Mouse (Mus musculus): Measurements from ENCODE around the gene Hdgf. TPM values are rescaled to one million over a fixed set of nuclear protein-coding genes. Genes with fewer than 3 reads are reported as not detected.

The Hdgf gene
- polyA plus RNA-seq, 1 experiment from 2014 or later, result 520 TPM

DNA sequence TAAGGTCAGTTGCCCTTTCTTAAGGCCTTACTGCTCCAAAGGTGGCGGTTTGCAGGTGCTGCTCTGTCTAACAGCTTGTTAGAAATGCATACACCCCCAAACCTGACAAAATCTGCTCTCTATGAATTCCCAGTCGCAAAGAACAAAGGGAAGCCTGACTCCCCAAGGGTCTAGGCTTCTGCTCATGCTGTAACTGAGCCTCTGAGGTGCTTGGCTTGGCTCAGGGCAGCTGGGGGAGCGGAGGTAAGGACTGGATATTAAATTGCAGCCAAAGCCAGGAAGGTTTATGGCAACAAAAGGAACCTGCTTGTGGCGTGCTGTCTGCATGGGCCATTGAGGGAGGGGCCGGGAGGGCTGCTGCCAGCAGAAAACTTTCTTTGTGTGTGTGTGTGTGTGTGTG lies 2.3 kb upstream of the Hdgf start:
- Histone ChIP-seq H3K9ac (ENCODE audit: low read depth, low read length) (0 out of 2 replicates have a peak overlapping the region, but pooled peaks have one; percentile 43), H3K4me1 (replicated peaks; ENCODE audit: control insufficient read depth, insufficient read depth, low read length) (peaks cover 35% of the 10 kb centered on the region), H3K4me3 (ENCODE audit: low read depth, low read length) (no peak overlapping the region), H3K27me3 (replicated peaks; ENCODE audit: control insufficient read depth, insufficient read depth, low read length) (no peaks in the 10 kb centered on the region), H3K36me3 (ENCODE audit: control insufficient read depth, insufficient read depth, low read length) (no peaks in the 10 kb centered on the region; the same call in 1 of the 2 replicates), H3K9me3 (ENCODE audit: control insufficient read depth, low read length) (no peaks in the 10 kb centered on the region), H3K27ac (ENCODE audit: low read depth, low read length) (peak overlapping the region; percentile 79), H3K4me2 (no peak overlapping the region; the same call in 1 of the 2 replicates)
- 60% methylated on average over 5 of the region's 5 CpGs for WGBS
- no peak for ATAC-seq (replicated peaks; ENCODE audit: low FRiP score)
- DNase-seq (ENCODE audit: low spot score), result no peak

DNA sequence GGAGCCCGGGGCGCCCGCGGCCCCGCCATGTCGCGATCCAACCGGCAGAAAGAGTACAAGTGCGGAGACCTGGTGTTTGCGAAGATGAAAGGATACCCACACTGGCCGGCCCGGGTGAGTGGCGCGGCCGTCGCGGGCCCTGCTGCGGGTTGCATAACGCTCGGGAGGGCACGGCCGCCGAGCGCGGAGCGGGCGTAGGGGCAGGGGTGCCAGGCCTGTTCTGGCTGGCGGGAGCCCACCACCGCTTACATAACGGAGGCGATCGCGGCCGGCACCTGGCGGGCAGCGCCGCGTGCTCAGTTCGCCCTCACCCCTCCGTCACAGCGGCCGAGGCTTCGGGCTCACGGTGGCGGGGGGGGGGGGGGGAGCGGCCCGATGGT lies 470 bp downstream of the Hdgf start:
- H3K27ac ChIP-seq (ENCODE audit: low read depth, low read length), result peak overlapping the region; percentile 99
- peak; percentile 64 for DNase-seq (ENCODE audit: low spot score)
- ATAC-seq (replicated peaks; ENCODE audit: low FRiP score), result no peak
- no peaks in the 10 kb centered on the region; the same call in 1 of the 2 replicates for H3K36me3 ChIP-seq (ENCODE audit: control insufficient read depth, insufficient read depth, low read length)
- peak overlapping the region; percentile 86 for H3K4me2 ChIP-seq
- H3K27me3 ChIP-seq (replicated peaks; ENCODE audit: control insufficient read depth, insufficient read depth, low read length), result no peaks in the 10 kb centered on the region
- 0% methylated on average over 40 of the region's 47 CpGs for WGBS
- peak overlapping the region; percentile 100 for H3K9ac ChIP-seq (ENCODE audit: low read depth, low read length)
- peak overlapping the region; percentile 100 for H3K4me3 ChIP-seq (ENCODE audit: low read depth, low read length)
- H3K4me1 ChIP-seq (replicated peaks; ENCODE audit: control insufficient read depth, insufficient read depth, low read length), result peaks cover 54% of the 10 kb centered on the region
- no peaks in the 10 kb centered on the region for H3K9me3 ChIP-seq (ENCODE audit: control insufficient read depth, low read length)

DNA sequence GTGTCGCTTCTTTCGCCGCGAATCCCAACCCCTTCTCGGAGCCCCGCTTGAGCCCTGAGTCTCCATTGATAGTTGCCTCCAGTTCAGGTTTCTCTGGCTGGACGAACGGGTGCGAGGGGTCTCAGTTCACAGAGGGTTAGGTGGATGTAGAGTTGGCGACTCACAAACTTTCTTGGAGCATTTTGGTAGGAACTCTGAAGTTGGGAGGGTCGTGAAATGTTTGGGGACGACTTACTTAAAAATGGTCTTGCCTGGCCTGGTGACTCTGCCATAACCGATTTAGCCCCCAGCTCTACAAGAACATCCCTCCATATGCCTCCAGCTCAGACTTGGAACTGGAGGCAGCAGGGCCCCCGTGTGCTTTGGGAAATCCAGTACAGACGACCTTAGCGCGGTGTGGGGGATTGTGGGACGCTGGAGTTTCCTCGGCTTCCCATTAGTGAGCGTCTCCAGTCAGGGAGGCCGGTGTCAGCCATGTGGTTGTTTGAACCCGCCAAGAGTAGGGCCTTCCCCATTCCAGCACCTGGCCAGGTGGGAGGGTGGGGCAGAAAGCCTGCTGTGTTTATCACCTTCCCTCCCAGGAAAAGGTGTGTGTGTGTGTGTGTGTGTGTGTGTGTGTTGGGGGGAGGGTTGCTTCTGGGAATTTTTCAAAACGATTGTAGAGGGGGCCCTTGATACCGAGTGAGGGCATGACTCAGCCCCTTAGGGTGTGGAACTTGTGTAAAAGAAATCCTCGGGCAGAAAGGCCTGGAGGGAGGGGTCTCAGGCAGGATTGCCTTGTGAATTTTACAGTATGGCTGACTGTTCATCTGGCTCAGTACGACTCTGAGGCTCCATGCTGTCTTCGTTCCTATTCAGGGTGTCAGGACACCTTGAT lies 1.1 kb downstream of the Hdgf start:
- 0 out of 2 replicates have a peak, but pooled peaks have one; percentile 8 for ATAC-seq (replicated peaks; ENCODE audit: low FRiP score)
- peak overlapping the region; percentile 86 for H3K4me2 ChIP-seq
- H3K9me3 ChIP-seq (ENCODE audit: control insufficient read depth, low read length), result no peaks in the 10 kb centered on the region
- no peaks in the 10 kb centered on the region; the same call in 1 of the 2 replicates for H3K36me3 ChIP-seq (ENCODE audit: control insufficient read depth, insufficient read depth, low read length)
- H3K27ac ChIP-seq (ENCODE audit: low read depth, low read length), result peak overlapping the region; percentile 99
- DNase-seq (ENCODE audit: low spot score), result peak; percentile 64
- peak overlapping the region; percentile 100 for H3K9ac ChIP-seq (ENCODE audit: low read depth, low read length)
- under 1% methylated on average over 25 of the region's 27 CpGs for WGBS
- H3K4me1 ChIP-seq (replicated peaks; ENCODE audit: control insufficient read depth, insufficient read depth, low read length), result peaks cover 54% of the 10 kb centered on the region
- no peaks in the 10 kb centered on the region for H3K27me3 ChIP-seq (replicated peaks; ENCODE audit: control insufficient read depth, insufficient read depth, low read length)
- H3K4me3 ChIP-seq (ENCODE audit: low read depth, low read length), result peak overlapping the region; percentile 100

- 3% methylated on average over 1 of the region's 1 CpGs for WGBS
- H3K4me3 ChIP-seq (ENCODE audit: low read depth, low read length), result peak overlapping the region; percentile 100
- peak overlapping the region; percentile 86 for H3K4me2 ChIP-seq
- peaks cover 58% of the 10 kb centered on the region for H3K4me1 ChIP-seq (replicated peaks; ENCODE audit: control insufficient read depth, insufficient read depth, low read length)
- no peak for DNase-seq (ENCODE audit: low spot score)
- peak overlapping the region; percentile 99 for H3K27ac ChIP-seq (ENCODE audit: low read depth, low read length)
- H3K27me3 ChIP-seq (replicated peaks; ENCODE audit: control insufficient read depth, insufficient read depth, low read length), result no peaks in the 10 kb centered on the region
- peak overlapping the region; percentile 100 for H3K9ac ChIP-seq (ENCODE audit: low read depth, low read length)
- ATAC-seq (replicated peaks; ENCODE audit: low FRiP score), result no peak
- H3K9me3 ChIP-seq (ENCODE audit: control insufficient read depth, low read length), result no peaks in the 10 kb centered on the region
- peaks cover under 1% of the 10 kb centered on the region; the same call in 1 of the 2 replicates for H3K36me3 ChIP-seq (ENCODE audit: control insufficient read depth, insufficient read depth, low read length)
These were observed 1.8 kb downstream of the Hdgf start for GRCm38 (mm10) chr3:87907906-87908305.

- peak overlapping the region; percentile 100 for H3K9ac ChIP-seq (ENCODE audit: low read depth, low read length)
- H3K36me3 ChIP-seq (ENCODE audit: control insufficient read depth, insufficient read depth, low read length), result peaks cover 10% of the 10 kb centered on the region
- DNase-seq (ENCODE audit: low spot score) (no peak), ATAC-seq (replicated peaks; ENCODE audit: low FRiP score) (no peak)
- 44% methylated on average over 2 of the region's 2 CpGs for WGBS
- H3K4me2 ChIP-seq, result peak overlapping the region; percentile 86
- no peaks in the 10 kb centered on the region for H3K27me3 ChIP-seq (replicated peaks; ENCODE audit: control insufficient read depth, insufficient read depth, low read length)
- no peaks in the 10 kb centered on the region for H3K9me3 ChIP-seq (ENCODE audit: control insufficient read depth, low read length)
- H3K27ac ChIP-seq (ENCODE audit: low read depth, low read length), result peak overlapping the region; percentile 99
- peaks cover 56% of the 10 kb centered on the region for H3K4me1 ChIP-seq (replicated peaks; ENCODE audit: control insufficient read depth, insufficient read depth, low read length)
- peak overlapping the region; percentile 100 for H3K4me3 ChIP-seq (ENCODE audit: low read depth, low read length)
These were observed 3.3 kb downstream of the Hdgf start for GRCm38 (mm10) chr3:87909381-87909780.

DNA sequence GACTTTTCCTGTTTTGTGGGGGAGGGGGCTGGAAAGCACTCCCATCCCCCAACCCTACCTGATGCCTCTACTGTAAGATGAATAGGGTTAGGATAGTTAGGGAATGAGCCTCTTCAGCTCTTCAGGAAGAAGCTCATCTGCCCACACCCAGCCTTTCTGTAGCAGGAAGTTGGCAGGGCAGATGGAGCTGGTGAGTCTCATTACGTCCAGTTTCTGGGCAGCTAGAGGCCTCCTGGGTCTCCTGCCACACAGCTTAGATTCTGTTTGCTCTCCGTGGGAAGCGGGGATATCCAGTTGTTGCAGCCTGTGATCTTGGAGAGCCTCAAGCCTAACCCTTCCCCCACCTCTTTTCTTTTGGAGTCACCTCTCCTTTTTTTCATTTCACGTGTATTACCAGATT lies 3.8 kb downstream of the Hdgf start:
- H3K9ac ChIP-seq (ENCODE audit: low read depth, low read length), result peak overlapping the region; percentile 100
- H3K4me3 ChIP-seq (ENCODE audit: low read depth, low read length), result peak overlapping the region; percentile 100
- no peak for DNase-seq (ENCODE audit: low spot score)

GRCm38 (mm10) chr3:87910573-87911141 lies 4.5 kb downstream of the Hdgf start:
- Histone ChIP-seq H3K4me2 (peak overlapping the region; percentile 86), H3K27me3 (replicated peaks; ENCODE audit: control insufficient read depth, insufficient read depth, low read length) (no peaks in the 10 kb centered on the region), H3K4me3 (ENCODE audit: low read depth, low read length) (peak overlapping the region; percentile 100), H3K9ac (ENCODE audit: low read depth, low read length) (peak overlapping the region; percentile 100), H3K36me3 (ENCODE audit: control insufficient read depth, insufficient read depth, low read length) (peaks cover 19% of the 10 kb centered on the region), H3K9me3 (ENCODE audit: control insufficient read depth, low read length) (no peaks in the 10 kb centered on the region), H3K27ac (ENCODE audit: low read depth, low read length) (peak overlapping the region; percentile 99), H3K4me1 (replicated peaks; ENCODE audit: control insufficient read depth, insufficient read depth, low read length) (peaks cover 52% of the 10 kb centered on the region)
- peak; percentile 83 for DNase-seq (ENCODE audit: low spot score)
- WGBS, result 18% methylated on average over 12 of the region's 12 CpGs
- ATAC-seq (replicated peaks; ENCODE audit: low FRiP score), result peak; percentile 8; the same call in 1 of the 2 replicates

More for the DNA sequence above, 3.8 kb downstream of the Hdgf start:
- Histone ChIP-seq H3K36me3 (ENCODE audit: control insufficient read depth, insufficient read depth, low read length) (peaks cover 15% of the 10 kb centered on the region), H3K9me3 (ENCODE audit: control insufficient read depth, low read length) (no peaks in the 10 kb centered on the region), H3K27me3 (replicated peaks; ENCODE audit: control insufficient read depth, insufficient read depth, low read length) (no peaks in the 10 kb centered on the region), H3K4me1 (replicated peaks; ENCODE audit: control insufficient read depth, insufficient read depth, low read length) (peaks cover 55% of the 10 kb centered on the region), H3K27ac (ENCODE audit: low read depth, low read length) (peak overlapping the region; percentile 99), H3K4me2 (peak overlapping the region; percentile 86)
- ATAC-seq (replicated peaks; ENCODE audit: low FRiP score), result no peak
- WGBS, result 12% methylated on average over 4 of the region's 4 CpGs

DNA sequence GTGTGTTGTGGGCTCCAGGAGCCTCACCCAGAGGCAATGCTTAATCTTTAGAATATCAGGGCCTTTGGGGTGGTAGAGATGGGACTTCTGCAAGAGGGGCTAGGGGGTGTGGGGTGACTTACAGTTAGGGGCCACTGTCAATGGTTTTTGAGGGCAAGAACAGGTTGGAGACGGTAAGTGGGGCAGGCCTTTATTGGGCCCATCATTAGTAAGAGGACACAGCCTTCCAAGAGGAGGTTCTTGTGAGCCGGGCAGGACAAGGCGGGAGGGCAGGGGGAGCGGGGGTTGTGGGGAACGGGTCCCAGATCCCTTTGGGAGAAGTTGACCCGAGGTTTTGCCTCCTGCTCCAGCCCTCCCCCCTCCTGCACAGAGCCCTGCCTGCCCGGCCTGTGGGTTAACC lies 7.4 kb downstream of the Hdgf start:
- no peak for ATAC-seq (replicated peaks; ENCODE audit: low FRiP score)
- Histone ChIP-seq H3K4me3 (ENCODE audit: low read depth, low read length) (no peak overlapping the region), H3K4me1 (replicated peaks; ENCODE audit: control insufficient read depth, insufficient read depth, low read length) (peaks cover 43% of the 10 kb centered on the region), H3K4me2 (no peak overlapping the region), H3K27me3 (replicated peaks; ENCODE audit: control insufficient read depth, insufficient read depth, low read length) (no peaks in the 10 kb centered on the region), H3K9me3 (ENCODE audit: control insufficient read depth, low read length) (no peaks in the 10 kb centered on the region), H3K9ac (ENCODE audit: low read depth, low read length) (no peak overlapping the region), H3K36me3 (ENCODE audit: control insufficient read depth, insufficient read depth, low read length) (peaks cover 33% of the 10 kb centered on the region), H3K27ac (ENCODE audit: low read depth, low read length) (0 out of 2 replicates have a peak overlapping the region, but pooled peaks have one; percentile 1)
- DNase-seq (ENCODE audit: low spot score), result no peak
- WGBS, result 78% methylated on average over 7 of the region's 7 CpGs

All from liver, embryonic 11.5 days (tissue).